Mouse (Mus musculus) embryo, embryonic 9.5 days (tissue): ENCODE data around the gene Olfr105-ps.

Experiments
- DNase-seq: peaks from one replicate; pipeline ENCODE4 v3.0.0-alpha.2; 2017; ENCODE audit errors: extremely low spot score

Olfr105-ps gene

DNA sequence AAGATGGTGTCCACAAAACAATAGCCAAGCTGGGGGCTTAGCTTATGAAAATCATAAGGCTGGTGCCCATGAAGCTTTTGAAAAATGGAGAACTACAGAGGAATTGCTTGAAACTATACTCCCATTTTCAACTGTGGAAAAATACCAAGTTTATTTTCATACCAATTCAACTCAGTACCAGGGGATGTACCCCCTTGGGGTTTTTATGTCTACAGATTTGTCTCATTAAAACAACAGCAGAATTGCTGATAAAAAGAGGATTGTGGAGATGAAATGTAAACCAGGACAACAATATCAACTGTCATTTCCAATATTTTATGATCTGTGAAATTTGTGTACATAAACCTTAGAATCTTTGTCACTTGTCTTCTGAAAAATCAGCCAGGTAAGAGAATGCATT lies at the start of gene Olfr105-ps:
TSS of gene Olfr105-ps (plus strand) at position 301 of the 400 bp plus-strand sequence.
- no peak for DNase-seq

- no peak for DNase-seq
These were observed 39.2 kb upstream of the Olfr105-ps start, which contains the start of gene Olfr103 for GRCm38 (mm10) chr17:37339598-37339997. Gene Olfr103 (minus strand): TSS chr17:37339698.

DNA sequence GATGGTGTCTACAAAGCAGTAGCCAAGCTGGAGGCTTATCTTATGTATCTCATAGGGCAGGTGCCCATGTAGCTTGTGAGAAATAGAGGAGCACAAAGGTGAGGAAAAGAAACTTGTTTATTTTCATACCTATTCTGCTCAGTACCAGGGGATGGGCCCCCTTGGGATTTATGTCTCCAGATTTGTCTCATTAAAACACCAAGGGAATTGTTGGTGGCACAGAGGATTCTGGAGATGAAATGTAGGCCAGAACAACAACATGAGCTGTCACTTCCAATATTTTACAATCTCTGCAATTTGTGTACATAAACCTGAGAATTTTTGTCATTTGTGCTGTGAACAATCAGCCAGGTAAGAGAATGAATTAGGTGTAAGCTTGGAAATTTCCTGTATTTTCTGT lies 19.6 kb upstream of the Olfr105-ps start, which contains the start of gene Olfr104-ps:
TSS of gene Olfr104-ps (plus strand) at position 301 of the 400 bp plus-strand sequence.
- no peak for DNase-seq

GRCm38 (mm10) chr17:37390093-37390492 lies 11.3 kb downstream of the Olfr105-ps start, which contains the start of gene Olfr106-ps:
Gene Olfr106-ps (plus strand): TSS chr17:37390393.
- no peak for DNase-seq

- no peak for DNase-seq
These were observed 20.1 kb downstream of the Olfr105-ps start, which contains the start of gene Olfr107 for GRCm38 (mm10) chr17:37398926-37399325. Gene Olfr107 (plus strand): TSS chr17:37399226.

DNA sequence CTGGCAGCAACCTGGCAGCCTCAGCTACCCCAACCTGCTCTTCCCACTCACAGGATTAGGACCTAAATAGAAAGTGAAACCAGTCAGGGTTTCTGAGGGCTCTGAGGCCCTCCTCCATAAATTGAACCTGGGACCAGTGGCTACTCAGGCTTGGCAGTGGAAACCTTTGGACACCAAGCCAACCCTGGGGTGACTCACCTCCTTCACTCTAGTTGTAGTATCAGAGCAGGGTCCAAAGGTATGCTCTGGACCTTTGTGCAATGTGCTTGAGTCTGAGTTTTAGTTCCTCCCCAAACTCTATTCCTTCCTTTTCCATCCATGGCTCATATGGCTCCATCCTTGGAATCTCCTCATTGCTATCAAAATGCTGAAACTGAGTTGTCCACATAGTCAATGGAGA lies 34.5 kb downstream of the Olfr105-ps start:
- DNase-seq, result no peak
